Mouse (Mus musculus): ENCODE measurements around the gene Pln.

Gene Pln

GRCm38 (mm10) chr10:53364311-53364710 lies 26.8 kb downstream of the Pln start:
- no peak for DNase-seq (ENCODE audit: low read depth, low spot score)

- DNase-seq (ENCODE audit: low read depth, low spot score) = no peak
Measured at GRCm38 (mm10) chr10:53367265-53367664, 29.8 kb downstream of the Pln start.

GRCm38 (mm10) chr10:53373885-53374578 lies 36.6 kb downstream of the Pln start:
- no peak for DNase-seq (ENCODE audit: low read depth, low spot score)

GRCm38 (mm10) chr10:53377096-53377495 lies 39.6 kb downstream of the Pln start:
- no peak for DNase-seq (ENCODE audit: low read depth, low spot score)

- DNase-seq (ENCODE audit: low read depth, low spot score) = no peak
Measured at GRCm38 (mm10) chr10:53378296-53378695, 40.8 kb downstream of the Pln start.

- DNase-seq (ENCODE audit: low read depth, low spot score) = no peak
Measured at GRCm38 (mm10) chr10:53378981-53379708, 41.7 kb downstream of the Pln start.

- peak; percentile 77 for DNase-seq (ENCODE audit: low read depth, low spot score)
Measured at GRCm38 (mm10) chr10:53379709-53380106, 42.2 kb downstream of the Pln start, which contains the start of gene Cep85l. Gene Cep85l, minus strand, starts transcription at chr10:53379947.

- DNase-seq (ENCODE audit: low read depth, low spot score) = no peak
Measured at GRCm38 (mm10) chr10:53382696-53383365, 45.4 kb downstream of the Pln start.

- DNase-seq (ENCODE audit: low read depth, low spot score) = no peak
Measured at GRCm38 (mm10) chr10:53384896-53385295, 47.4 kb downstream of the Pln start.

GRCm38 (mm10) chr10:53385438-53385837 lies 48.0 kb downstream of the Pln start:
- no peak for DNase-seq (ENCODE audit: low read depth, low spot score)

- DNase-seq (ENCODE audit: low read depth, low spot score) = no peak
Measured at GRCm38 (mm10) chr10:53388227-53388920, 50.9 kb downstream of the Pln start.

GRCm38 (mm10) chr10:53394923-53395629 lies 57.6 kb downstream of the Pln start:
- no peak for DNase-seq (ENCODE audit: low read depth, low spot score)

Data from retina, postnatal 7 days (tissue).